Mouse (Mus musculus): ENCODE measurements around the gene Lzts2. TPM values are rescaled to one million over a fixed set of nuclear protein-coding genes. Genes with fewer than 3 reads are reported as not detected.

Gene Lzts2
- polyA plus RNA-seq, 1 experiment from 2014 or later = 72.8 TPM

GRCm38 (mm10) chr19:45005957-45006712 is 8.1 kb upstream of the Lzts2 start, which contains the start of gene Mrpl43:
Gene Mrpl43 (minus strand): TSS chr19:45006442.
- Histone ChIP-seq H3K4me1 (peaks cover 45% of the 10 kb centered on the region), H3K9me3 (replicated peaks) (no peaks in the 10 kb centered on the region), H3K9ac (peak within 1 kb of the TSS; percentile 71), H3K27me3 (no peaks in the 10 kb centered on the region), H3K27ac (peak within 1 kb of the TSS; percentile 83), H3K4me2 (peak within 1 kb of the TSS; percentile 89), H3K36me3 (peaks cover 69% of the 10 kb centered on the region), H3K4me3 (replicated peaks) (peak within 1 kb of the TSS; percentile 89)
- ATAC-seq (replicated peaks; ENCODE audit: low FRiP score) = peak; percentile 92
- WGBS = under 1% methylated on average over 82 of the region's 82 CpGs

GRCm38 (mm10) chr19:45007021-45007420 is 7.2 kb upstream of the Lzts2 start:
- Histone ChIP-seq H3K36me3 (peaks cover 70% of the 10 kb centered on the region), H3K4me3 (replicated peaks) (peak overlapping the region; percentile 89), H3K9ac (peak overlapping the region; percentile 71), H3K27ac (peak overlapping the region; percentile 83), H3K4me1 (peaks cover 45% of the 10 kb centered on the region), H3K9me3 (replicated peaks) (no peaks in the 10 kb centered on the region), H3K4me2 (peak overlapping the region; percentile 89), H3K27me3 (no peaks in the 10 kb centered on the region)
- WGBS = 38% methylated on average over 17 of the region's 17 CpGs
- no peak for ATAC-seq (replicated peaks; ENCODE audit: low FRiP score)

- no peaks in the 10 kb centered on the region for H3K27me3 ChIP-seq
- H3K4me2 ChIP-seq = peak overlapping the region; percentile 89
- peaks cover 45% of the 10 kb centered on the region for H3K4me1 ChIP-seq
- H3K27ac ChIP-seq = no peak overlapping the region
- H3K9ac ChIP-seq = peak overlapping the region; percentile 71
- ATAC-seq (replicated peaks; ENCODE audit: low FRiP score) = no peak
- WGBS = 87% methylated on average over 20 of the region's 20 CpGs
- H3K9me3 ChIP-seq (replicated peaks) = no peaks in the 10 kb centered on the region
- H3K36me3 ChIP-seq = peaks cover 70% of the 10 kb centered on the region
- H3K4me3 ChIP-seq (replicated peaks) = peak overlapping the region; percentile 89
These were observed 6.6 kb upstream of the Lzts2 start for GRCm38 (mm10) chr19:45007425-45008191.

GRCm38 (mm10) chr19:45010646-45011045 is 3.6 kb upstream of the Lzts2 start:
- no peaks in the 10 kb centered on the region for H3K9me3 ChIP-seq (replicated peaks)
- ATAC-seq (replicated peaks; ENCODE audit: low FRiP score) = no peak
- no peaks in the 10 kb centered on the region for H3K27me3 ChIP-seq
- WGBS = 85% methylated on average over 4 of the region's 4 CpGs
- H3K4me1 ChIP-seq = peaks cover 55% of the 10 kb centered on the region
- H3K9ac ChIP-seq = no peak overlapping the region
- H3K27ac ChIP-seq = no peak overlapping the region
- no peak overlapping the region for H3K4me3 ChIP-seq (replicated peaks)
- peaks cover 45% of the 10 kb centered on the region for H3K36me3 ChIP-seq
- no peak overlapping the region for H3K4me2 ChIP-seq

- Histone ChIP-seq H3K9me3 (replicated peaks) (no peaks in the 10 kb centered on the region), H3K4me2 (no peak overlapping the region), H3K4me3 (replicated peaks) (no peak overlapping the region), H3K27ac (peak overlapping the region; percentile 100; the same call in 1 of the 2 replicates), H3K9ac (no peak overlapping the region), H3K4me1 (peaks cover 62% of the 10 kb centered on the region), H3K27me3 (no peaks in the 10 kb centered on the region), H3K36me3 (peaks cover 45% of the 10 kb centered on the region)
- ATAC-seq (replicated peaks; ENCODE audit: low FRiP score) = no peak
- 89% methylated on average over 8 of the region's 8 CpGs for WGBS
These were observed 2.0 kb upstream of the Lzts2 start for GRCm38 (mm10) chr19:45012219-45012618.

GRCm38 (mm10) chr19:45012636-45013035 is 1.6 kb upstream of the Lzts2 start:
- peaks cover 45% of the 10 kb centered on the region for H3K36me3 ChIP-seq
- WGBS = 39% methylated on average over 6 of the region's 6 CpGs
- H3K27ac ChIP-seq = peak overlapping the region; percentile 100; the same call in 1 of the 2 replicates
- no peak overlapping the region for H3K9ac ChIP-seq
- H3K9me3 ChIP-seq (replicated peaks) = no peaks in the 10 kb centered on the region
- no peak overlapping the region for H3K4me3 ChIP-seq (replicated peaks)
- no peaks in the 10 kb centered on the region for H3K27me3 ChIP-seq
- ATAC-seq (replicated peaks; ENCODE audit: low FRiP score) = no peak
- peaks cover 60% of the 10 kb centered on the region for H3K4me1 ChIP-seq
- no peak overlapping the region for H3K4me2 ChIP-seq

- ATAC-seq (replicated peaks; ENCODE audit: low FRiP score) = no peak
- WGBS = 44% methylated on average over 6 of the region's 6 CpGs
These were observed 511 bp upstream of the Lzts2 start for GRCm38 (mm10) chr19:45013581-45014225.

GRCm38 (mm10) chr19:45014981-45015402 is 778 bp downstream of the Lzts2 start:
- peak overlapping the region; percentile 69 for H3K4me3 ChIP-seq (replicated peaks)
- ATAC-seq (replicated peaks; ENCODE audit: low FRiP score) = peak; percentile 16; the same call in 1 of the 2 replicates
- peaks cover 26% of the 10 kb centered on the region for H3K36me3 ChIP-seq
- 0% methylated on average over 25 of the region's 25 CpGs for WGBS
- H3K9ac ChIP-seq = peak overlapping the region; percentile 83
- H3K9me3 ChIP-seq (replicated peaks) = no peaks in the 10 kb centered on the region
- H3K4me2 ChIP-seq = peak overlapping the region; percentile 95
- H3K27ac ChIP-seq = peak overlapping the region; percentile 100
- peaks cover 60% of the 10 kb centered on the region for H3K4me1 ChIP-seq
- H3K27me3 ChIP-seq = no peaks in the 10 kb centered on the region

More at GRCm38 (mm10) chr19:45013581-45014225, 511 bp upstream of the Lzts2 start:
- peaks cover 50% of the 10 kb centered on the region for H3K4me1 ChIP-seq
- H3K9ac ChIP-seq = no peak overlapping the region
- H3K9me3 ChIP-seq (replicated peaks) = no peaks in the 10 kb centered on the region
- H3K4me3 ChIP-seq (replicated peaks) = no peak overlapping the region
- H3K27ac ChIP-seq = peak overlapping the region; percentile 100
- H3K4me2 ChIP-seq = peak overlapping the region; percentile 95; the same call in 1 of the 2 replicates
- peaks cover 37% of the 10 kb centered on the region for H3K36me3 ChIP-seq
- no peaks in the 10 kb centered on the region for H3K27me3 ChIP-seq

- H3K9me3 ChIP-seq (replicated peaks) = no peaks in the 10 kb centered on the region
- H3K36me3 ChIP-seq = peaks cover 19% of the 10 kb centered on the region
- WGBS = under 1% methylated on average over 34 of the region's 34 CpGs
- H3K4me2 ChIP-seq = peak overlapping the region; percentile 95
- no peaks in the 10 kb centered on the region for H3K27me3 ChIP-seq
- H3K27ac ChIP-seq = peak overlapping the region; percentile 100
- H3K9ac ChIP-seq = peak overlapping the region; percentile 83
- H3K4me1 ChIP-seq = peaks cover 67% of the 10 kb centered on the region
- peak; percentile 12; the same call in 1 of the 2 replicates for ATAC-seq (replicated peaks; ENCODE audit: low FRiP score)
- peak overlapping the region; percentile 69 for H3K4me3 ChIP-seq (replicated peaks)
These were observed 1.5 kb downstream of the Lzts2 start for GRCm38 (mm10) chr19:45015518-45016281.

- H3K9ac ChIP-seq = peak overlapping the region; percentile 83
- H3K36me3 ChIP-seq = peaks cover 19% of the 10 kb centered on the region
- peak overlapping the region; percentile 95 for H3K4me2 ChIP-seq
- H3K9me3 ChIP-seq (replicated peaks) = no peaks in the 10 kb centered on the region
- WGBS = under 1% methylated on average over 17 of the region's 18 CpGs
- peaks cover 76% of the 10 kb centered on the region for H3K4me1 ChIP-seq
- no peaks in the 10 kb centered on the region for H3K27me3 ChIP-seq
- peak; percentile 33 for ATAC-seq (replicated peaks; ENCODE audit: low FRiP score)
- peak overlapping the region; percentile 69 for H3K4me3 ChIP-seq (replicated peaks)
- H3K27ac ChIP-seq = peak overlapping the region; percentile 100
These were observed 2.4 kb downstream of the Lzts2 start for GRCm38 (mm10) chr19:45016341-45017215.
